Comparison of ENCODE assay signal across 10 mouse cellular contexts in genomic region chr5:96333963-96334362, GRCm38 (mm10). TPM values are rescaled to one million over a fixed set of nuclear protein-coding genes. Genes with fewer than 3 reads are reported as not detected.
DNase-seq lines count a peak whose midpoint lies in the region; ATAC-seq and TF ChIP-seq lines count a peak whose summit lies in the region.
"Had no signal": no experiment of that assay in that cellular context is flagged by ENCODE, and none has a peak within 500 bp of the region (broad histone marks: within the 10 kb centered on the region; RNA-seq: fewer than 3 reads in every experiment).

No protein-coding gene starts in this region.

- TF ChIP-seq POLR2A in limb, embryonic 14.5 days (IDR thresholded peaks at IDR 0.05; ENCODE audit: borderline replicate concordance, extremely low read depth, insufficient read depth, insufficient read length), result no peak

- no peaks in the 10 kb centered on the region for H3K36me3 ChIP-seq in forebrain, postnatal 0 days (ENCODE audit: insufficient read depth)
- no peaks in the 10 kb centered on the region for H3K36me3 ChIP-seq in forebrain, embryonic 12.5 days (replicated peaks)
- no peaks in the 10 kb centered on the region for H3K36me3 ChIP-seq in limb, embryonic 14.5 days (ENCODE audit: control insufficient read depth, insufficient read depth, low read length)
- H3K36me3 ChIP-seq in limb, embryonic 10.5 days, result no peaks in the 10 kb centered on the region

- 63% methylated on average over 3 of the region's 3 CpGs for WGBS in forebrain, postnatal 0 days
- 66% methylated on average over 3 of the region's 3 CpGs for WGBS in forebrain, embryonic 12.5 days
- WGBS in limb, embryonic 14.5 days, result 47% methylated on average over 3 of the region's 3 CpGs
- WGBS in limb, embryonic 10.5 days, result 86% methylated on average over 3 of the region's 3 CpGs

- peak; percentile 74 for TF ChIP-seq CTCF in forebrain, postnatal 0 days (IDR thresholded peaks at IDR 0.05; ENCODE audit: low read depth)

- H3K4me3 ChIP-seq in forebrain, postnatal 0 days (ENCODE audit: low read depth, low read length), result no peak overlapping the region
- no peak overlapping the region for H3K4me3 ChIP-seq in forebrain, embryonic 12.5 days (replicated peaks)
- H3K4me3 ChIP-seq in limb, embryonic 14.5 days (replicated peaks; ENCODE audit: low read length), result no peak overlapping the region
- H3K4me3 ChIP-seq in limb, embryonic 10.5 days, result no peak overlapping the region

- ATAC-seq in forebrain, postnatal 0 days, result no peak
- no peak for ATAC-seq in forebrain, embryonic 12.5 days (ENCODE audit: low FRiP score)
- no peak for ATAC-seq in limb, embryonic 14.5 days (ENCODE audit: low FRiP score, low read depth)

- H3K9me3 ChIP-seq in forebrain, postnatal 0 days (ENCODE audit: low read length), result 0 out of 2 replicates have a peak, but pooled peaks cover 4% of the 10 kb centered on the region
- no peaks in the 10 kb centered on the region for H3K9me3 ChIP-seq in forebrain, embryonic 12.5 days
- no peaks in the 10 kb centered on the region for H3K9me3 ChIP-seq in limb, embryonic 14.5 days (ENCODE audit: control insufficient read depth, low read length)
- H3K9me3 ChIP-seq in limb, embryonic 10.5 days (replicated peaks), result no peaks in the 10 kb centered on the region

- H3K9ac ChIP-seq in forebrain, postnatal 0 days, result no peak overlapping the region
- H3K9ac ChIP-seq in forebrain, embryonic 12.5 days, result no peak overlapping the region
- H3K9ac ChIP-seq in limb, embryonic 14.5 days (ENCODE audit: low read depth, low read length, severe bottlenecking), result no peak overlapping the region

- no peaks in the 10 kb centered on the region; the same call in 1 of the 2 replicates for H3K27me3 ChIP-seq in forebrain, postnatal 0 days (ENCODE audit: insufficient read depth, low read length)
- H3K27me3 ChIP-seq in forebrain, embryonic 12.5 days, result no peaks in the 10 kb centered on the region
- no peaks in the 10 kb centered on the region for H3K27me3 ChIP-seq in limb, embryonic 14.5 days (ENCODE audit: control insufficient read depth, insufficient read depth, low read length)
- H3K27me3 ChIP-seq in limb, embryonic 10.5 days (ENCODE audit: low read depth, poor library complexity, severe bottlenecking), result no peaks in the 10 kb centered on the region

- no peak overlapping the region for H3K4me2 ChIP-seq in forebrain, postnatal 0 days (ENCODE audit: low read depth)
- no peak overlapping the region for H3K4me2 ChIP-seq in forebrain, embryonic 12.5 days
- no peak overlapping the region for H3K4me2 ChIP-seq in limb, embryonic 14.5 days (replicated peaks; ENCODE audit: low read depth, low read length, severe bottlenecking)

- no peak overlapping the region for H3K27ac ChIP-seq in forebrain, postnatal 0 days (ENCODE audit: low read depth, low read length)
- no peak overlapping the region for H3K27ac ChIP-seq in forebrain, embryonic 12.5 days
- no peak overlapping the region for H3K27ac ChIP-seq in limb, embryonic 14.5 days (replicated peaks; ENCODE audit: low read depth, low read length)
- H3K27ac ChIP-seq in limb, embryonic 10.5 days, result no peak overlapping the region

- peak; percentile 69 for DNase-seq in forebrain, postnatal 0 days
- DNase-seq in limb, embryonic 14.5 days (ENCODE audit: low spot score), result peak; percentile 49
- DNase-seq in limb, embryonic 10.5 days (ENCODE audit: low spot score), result no peak
- DNase-seq in brain, adult 2 months (ENCODE audit: low read depth, low spot score), result peak; percentile 48
- DNase-seq in mesoderm, embryonic 11.5 days (ENCODE audit: low read depth, low spot score), result peak; percentile 58
- DNase-seq in spleen, postnatal 14 days (ENCODE audit: low spot score in 2 of 2), result no peak
- DNase-seq in layer of hippocampus, postnatal 36 days, result no peak
- DNase-seq: cerebellum, postnatal 25 days; gastrocnemius, postnatal 36 days had no signal

- no peaks in the 10 kb centered on the region for H3K4me1 ChIP-seq in forebrain, postnatal 0 days (ENCODE audit: insufficient read depth)
- no peaks in the 10 kb centered on the region for H3K4me1 ChIP-seq in forebrain, embryonic 12.5 days
- peaks cover 3% of the 10 kb centered on the region; the same call in 1 of the 2 replicates for H3K4me1 ChIP-seq in limb, embryonic 14.5 days (ENCODE audit: control insufficient read depth, insufficient read depth, low read length)
- peaks cover 4% of the 10 kb centered on the region; the same call in 1 of the 2 replicates for H3K4me1 ChIP-seq in limb, embryonic 10.5 days

RNA-seq across cellular contexts. Expression of gene Fras1, which starts 39.8 kb away (rescaled TPM):
- 4.8 and 6.2 TPM in 2 replicates for total RNA-seq in forebrain, postnatal 0 days (2014; rRNA removed)
- polyA plus RNA-seq in forebrain, postnatal 0 days (2015; fragmentation: Nextera tagmentation; extraction: Ambion mirVana), result 1.0 and 2.2 TPM in 2 replicates
- 8.5 and 10.8 TPM in 2 replicates for polyA plus RNA-seq in forebrain, embryonic 12.5 days (2016; fragmentation: Nextera tagmentation; extraction: Ambion mirVana)
- polyA plus RNA-seq in limb, embryonic 14.5 days (2012; rRNA removed), result 10.5 and 11.5 TPM in 2 replicates
- 30.4 and 30.5 TPM in 2 replicates for polyA plus RNA-seq in limb, embryonic 14.5 days (2014; fragmentation: Nextera tagmentation; extraction: Ambion mirVana)
- 10.1 and 12.8 TPM in 2 replicates for polyA plus RNA-seq in limb, embryonic 10.5 days (2016; fragmentation: Nextera tagmentation; extraction: Ambion mirVana)
- total RNA-seq in layer of hippocampus, postnatal 36 days (2021), result 10 to 100 TPM; 11.4 to 13.4 TPM

Comparison
In these comparisons a context has a peak if more than half of its experiments do, and no peak if none do; other contexts are left out.
1. DNase-seq: peak in forebrain, postnatal 0 days (single experiment), limb, embryonic 14.5 days (single experiment), brain, adult 2 months (single experiment) and mesoderm, embryonic 11.5 days (single experiment); none in limb, embryonic 10.5 days (single experiment), spleen, postnatal 14 days (0 of 2) and layer of hippocampus, postnatal 36 days (0 of 2).